Mouse (Mus musculus) midbrain, embryonic 13.5 days (tissue): ENCODE results near the gene Ankfy1. TPM values are rescaled to one million over a fixed set of nuclear protein-coding genes. Genes with fewer than 3 reads are reported as not detected.

Source experiments
- ATAC-seq: fragments of 200-750 bp; cut with Nextera tagmentation; 2 replicates; pipeline ENCODE4 v1.8.0; 2017; ENCODE audit warnings: mild to moderate bottlenecking, moderate TSS enrichment, moderate library complexity
- H3K27ac ChIP-seq: fragments of 300-500 bp; sonication (generic); 2 replicates; pipeline ENCODE4 v1.5.1; 2015; ENCODE audit warnings: inconsistent platforms, mild to moderate bottlenecking, moderate library complexity
- H3K27me3 ChIP-seq: fragments of 300-500 bp; sonication (generic); 2 replicates; pipeline ENCODE4 v1.6.1; 2015; ENCODE audit warnings: mild to moderate bottlenecking, inconsistent platforms
- H3K36me3 ChIP-seq: fragments of 300-500 bp; sonication (generic); 2 replicates; pipeline ENCODE4 v1.6.1; 2015; ENCODE audit warnings: mild to moderate bottlenecking, inconsistent platforms
- H3K4me1 ChIP-seq: fragments of 300-500 bp; sonication (generic); replicated peaks from 2 replicates; pipeline ENCODE4 v1.6.1; 2015; ENCODE audit warnings: inconsistent platforms
- H3K4me2 ChIP-seq: fragments of 300-500 bp; sonication (generic); replicated peaks from 2 replicates; pipeline ENCODE4 v1.6.1; 2015; ENCODE audit warnings: moderate library complexity, mild to moderate bottlenecking, inconsistent platforms
- H3K4me3 ChIP-seq: fragments of 300-500 bp; sonication (generic); replicated peaks from 2 replicates; pipeline ENCODE4 v1.5.1; 2015; ENCODE audit warnings: mild to moderate bottlenecking, inconsistent platforms
- H3K9ac ChIP-seq: fragments of 300-500 bp; sonication (generic); replicated peaks from 2 replicates; pipeline ENCODE4 v1.6.1; 2015; ENCODE audit warnings: mild to moderate bottlenecking, inconsistent platforms
- H3K9me3 ChIP-seq: fragments of 300-500 bp; sonication (generic); 2 replicates; pipeline ENCODE4 v1.6.1; 2016; ENCODE audit warnings: mild to moderate bottlenecking, inconsistent platforms
- WGBS: fragments of 180-500 bp; shearing (Covaris S2); methylation state at CpG from one replicate; pipeline ENCODE4 v1.1.7; 2015; 5-methylcytosine and 5-hydroxymethylcytosine counted together
- polyA plus RNA-seq: library from polyadenylated mRNA; unstranded; fragments of >200 nt; fragmentation: Nextera tagmentation; extraction: Ambion mirVana; gene quantifications from 2 replicates; pipeline ENCODE4 v1.2.1, GENCODE M21; 2015

The Ankfy1 gene
- 25.6 and 26.2 TPM in 2 replicates for polyA plus RNA-seq

GRCm38 (mm10) chr11:72689551-72690510, at the start of gene Ankfy1:
Ankfy1 (plus strand) TSS chr11:72690006.
- H3K27ac ChIP-seq: peak within 1 kb of the TSS; percentile 87
- H3K9ac ChIP-seq: peak within 1 kb of the TSS; percentile 91
- H3K4me3 ChIP-seq: peak within 1 kb of the TSS; percentile 89
- H3K36me3 ChIP-seq: peaks cover 16% of the 10 kb centered on the region
- ATAC-seq: peak; percentile 98
- no peaks in the 10 kb centered on the region for H3K9me3 ChIP-seq
- H3K27me3 ChIP-seq: no peaks in the 10 kb centered on the region
- H3K4me1 ChIP-seq: peaks cover 30% of the 10 kb centered on the region
- under 1% methylated on average over 56 of the region's 56 CpGs for WGBS
- H3K4me2 ChIP-seq: peak within 1 kb of the TSS; percentile 72

- WGBS: 13% methylated on average over 4 of the region's 4 CpGs
- peaks cover 6% of the 10 kb centered on the region for H3K36me3 ChIP-seq
Observed at GRCm38 (mm10) chr11:72642730-72643129, 47.1 kb upstream of the Ankfy1 start.

GRCm38 (mm10) chr11:72645386-72645785, 44.4 kb upstream of the Ankfy1 start:
- H3K9me3 ChIP-seq: peaks cover 5% of the 10 kb centered on the region; the same call in 1 of the 2 replicates
- H3K4me2 ChIP-seq: no peak overlapping the region
- no peaks in the 10 kb centered on the region for H3K27me3 ChIP-seq
- no peak overlapping the region for H3K9ac ChIP-seq
- no peak overlapping the region for H3K27ac ChIP-seq
- no peak overlapping the region for H3K4me3 ChIP-seq
- 95% methylated on average over 5 of the region's 5 CpGs for WGBS
- H3K36me3 ChIP-seq: peaks cover 6% of the 10 kb centered on the region
- 0 out of 2 replicates have a peak, but pooled peaks cover 4% of the 10 kb centered on the region for H3K4me1 ChIP-seq
- no peak for ATAC-seq

More at GRCm38 (mm10) chr11:72642730-72643129, 47.1 kb upstream of the Ankfy1 start:
- Histone ChIP-seq H3K4me1 (0 out of 2 replicates have a peak, but pooled peaks cover 4% of the 10 kb centered on the region), H3K27me3 (no peaks in the 10 kb centered on the region), H3K4me3 (no peak overlapping the region), H3K4me2 (no peak overlapping the region), H3K9ac (no peak overlapping the region), H3K27ac (no peak overlapping the region), H3K9me3 (peaks cover 5% of the 10 kb centered on the region; the same call in 1 of the 2 replicates)
- no peak for ATAC-seq

- H3K9ac ChIP-seq: no peak overlapping the region
- H3K4me1 ChIP-seq: no peaks in the 10 kb centered on the region
- no peaks in the 10 kb centered on the region for H3K36me3 ChIP-seq
- no peak overlapping the region for H3K27ac ChIP-seq
- no peaks in the 10 kb centered on the region for H3K27me3 ChIP-seq
- no peak overlapping the region for H3K4me3 ChIP-seq
- no peak overlapping the region for H3K4me2 ChIP-seq
- ATAC-seq: no peak
- WGBS: 83% methylated on average over 2 of the region's 2 CpGs
- H3K9me3 ChIP-seq: no peaks in the 10 kb centered on the region
Observed at GRCm38 (mm10) chr11:72650347-72650746, 39.5 kb upstream of the Ankfy1 start.

GRCm38 (mm10) chr11:72659918-72660317, 29.9 kb upstream of the Ankfy1 start:
- Histone ChIP-seq H3K36me3 (no peaks in the 10 kb centered on the region), H3K4me1 (no peaks in the 10 kb centered on the region), H3K27ac (no peak overlapping the region), H3K4me3 (no peak overlapping the region), H3K4me2 (no peak overlapping the region), H3K27me3 (no peaks in the 10 kb centered on the region), H3K9ac (no peak overlapping the region), H3K9me3 (peaks cover 3% of the 10 kb centered on the region; the same call in 1 of the 2 replicates)
- ATAC-seq: no peak

GRCm38 (mm10) chr11:72660359-72660758, 29.4 kb upstream of the Ankfy1 start:
- Histone ChIP-seq H3K9ac (no peak overlapping the region), H3K36me3 (no peaks in the 10 kb centered on the region), H3K4me1 (no peaks in the 10 kb centered on the region), H3K4me3 (no peak overlapping the region), H3K27me3 (no peaks in the 10 kb centered on the region), H3K9me3 (peaks cover 3% of the 10 kb centered on the region; the same call in 1 of the 2 replicates), H3K4me2 (no peak overlapping the region), H3K27ac (no peak overlapping the region)
- WGBS: 95% methylated on average over 1 of the region's 1 CpGs
- no peak for ATAC-seq

GRCm38 (mm10) chr11:72664641-72665040, 25.2 kb upstream of the Ankfy1 start:
- WGBS: 94% methylated on average over 4 of the region's 4 CpGs

GRCm38 (mm10) chr11:72670634-72671033, 19.2 kb upstream of the Ankfy1 start:
- Histone ChIP-seq H3K9me3 (no peaks in the 10 kb centered on the region), H3K4me3 (no peak overlapping the region), H3K4me1 (no peaks in the 10 kb centered on the region), H3K27ac (no peak overlapping the region), H3K27me3 (no peaks in the 10 kb centered on the region), H3K36me3 (0 out of 2 replicates have a peak, but pooled peaks cover 6% of the 10 kb centered on the region), H3K4me2 (no peak overlapping the region), H3K9ac (no peak overlapping the region)
- no peak for ATAC-seq

More at GRCm38 (mm10) chr11:72664641-72665040, 25.2 kb upstream of the Ankfy1 start:
- no peak overlapping the region for H3K27ac ChIP-seq
- H3K4me3 ChIP-seq: no peak overlapping the region
- no peak overlapping the region for H3K9ac ChIP-seq
- no peaks in the 10 kb centered on the region for H3K9me3 ChIP-seq
- H3K36me3 ChIP-seq: 0 out of 2 replicates have a peak, but pooled peaks cover 6% of the 10 kb centered on the region
- H3K27me3 ChIP-seq: no peaks in the 10 kb centered on the region
- ATAC-seq: no peak
- H3K4me2 ChIP-seq: no peak overlapping the region
- no peaks in the 10 kb centered on the region for H3K4me1 ChIP-seq

GRCm38 (mm10) chr11:72671294-72671988, 18.4 kb upstream of the Ankfy1 start:
- WGBS: 84% methylated on average over 6 of the region's 6 CpGs
- no peak overlapping the region for H3K27ac ChIP-seq
- H3K9me3 ChIP-seq: no peaks in the 10 kb centered on the region
- H3K4me2 ChIP-seq: no peak overlapping the region
- no peaks in the 10 kb centered on the region for H3K4me1 ChIP-seq
- no peak overlapping the region for H3K9ac ChIP-seq
- no peak for ATAC-seq
- no peak overlapping the region for H3K4me3 ChIP-seq
- no peaks in the 10 kb centered on the region for H3K27me3 ChIP-seq
- 0 out of 2 replicates have a peak, but pooled peaks cover 6% of the 10 kb centered on the region for H3K36me3 ChIP-seq

GRCm38 (mm10) chr11:72672438-72672837, 17.4 kb upstream of the Ankfy1 start:
- no peak overlapping the region for H3K9ac ChIP-seq
- WGBS: 98% methylated on average over 1 of the region's 1 CpGs
- no peaks in the 10 kb centered on the region for H3K4me1 ChIP-seq
- no peak overlapping the region for H3K27ac ChIP-seq
- ATAC-seq: no peak
- no peak overlapping the region for H3K4me3 ChIP-seq
- no peak overlapping the region for H3K4me2 ChIP-seq
- no peaks in the 10 kb centered on the region for H3K27me3 ChIP-seq
- H3K9me3 ChIP-seq: no peaks in the 10 kb centered on the region
- H3K36me3 ChIP-seq: 0 out of 2 replicates have a peak, but pooled peaks cover 6% of the 10 kb centered on the region

GRCm38 (mm10) chr11:72675280-72675679, 14.5 kb upstream of the Ankfy1 start:
- no peaks in the 10 kb centered on the region for H3K36me3 ChIP-seq
- no peak for ATAC-seq
- no peaks in the 10 kb centered on the region for H3K27me3 ChIP-seq
- no peaks in the 10 kb centered on the region for H3K4me1 ChIP-seq
- no peak overlapping the region for H3K4me2 ChIP-seq
- WGBS: 31% methylated on average over 2 of the region's 2 CpGs
- no peaks in the 10 kb centered on the region for H3K9me3 ChIP-seq
- H3K4me3 ChIP-seq: no peak overlapping the region
- H3K9ac ChIP-seq: no peak overlapping the region
- no peak overlapping the region for H3K27ac ChIP-seq

- Histone ChIP-seq H3K9ac (no peak overlapping the region), H3K27ac (no peak overlapping the region), H3K27me3 (no peaks in the 10 kb centered on the region), H3K4me2 (no peak overlapping the region), H3K36me3 (peaks cover 15% of the 10 kb centered on the region; the same call in 1 of the 2 replicates), H3K4me3 (no peak overlapping the region), H3K9me3 (no peaks in the 10 kb centered on the region), H3K4me1 (no peaks in the 10 kb centered on the region)
- ATAC-seq: no peak
Observed at GRCm38 (mm10) chr11:72680726-72681125, 9.1 kb upstream of the Ankfy1 start.
